Mouse (Mus musculus): ENCODE measurements at regions not wholly inside any gene's neighbourhood (a gene's known extent, or its start where the extent isn't known, plus 50 kb on each side); places are given as distances from the start of the nearest gene placed in this dataset.
A peak's percentile ranks its signal among the peaks of the same experiment; 100 is the strongest.

GRCm38 (mm10) chrX:98375437-98375836, 226.9 kb downstream of the Ar start:
- DNase-seq (ENCODE audit: low spot score in 2 of 2), result no peak

- no peak for DNase-seq (ENCODE audit: low spot score in 2 of 2)
Observed at GRCm38 (mm10) chrX:98380247-98380905, 231.8 kb downstream of the Ar start.

- DNase-seq (ENCODE audit: low spot score in 2 of 2), result no peak
Observed at GRCm38 (mm10) chrX:98384017-98384416, 235.4 kb downstream of the Ar start.

GRCm38 (mm10) chrX:98392376-98392775, 243.8 kb downstream of the Ar start:
- peak in 1 of 2 experiments; percentile 21 for DNase-seq (ENCODE audit: low spot score in 2 of 2)

GRCm38 (mm10) chrX:98409090-98409489, 260.5 kb downstream of the Ar start:
- no peak for DNase-seq (ENCODE audit: low spot score in 2 of 2)

GRCm38 (mm10) chrX:98419437-98419836, 270.9 kb downstream of the Ar start:
- no peak for DNase-seq (ENCODE audit: low spot score in 2 of 2)

- no peak for DNase-seq (ENCODE audit: low spot score in 2 of 2)
Observed at GRCm38 (mm10) chrX:98452026-98452425, 303.5 kb downstream of the Ar start.

- DNase-seq (ENCODE audit: low spot score in 2 of 2), result no peak
Observed at GRCm38 (mm10) chrX:98476473-98477254, 328.1 kb downstream of the Ar start.

All from layer of hippocampus, adult 18-20 months (tissue).